ENCODE assay signal across 8 mouse cellular contexts in genomic region chr2:32566536-32567063, GRCm38 (mm10). TPM values are rescaled to one million over a fixed set of nuclear protein-coding genes. Genes with fewer than 3 reads are reported as not detected.
A peak's percentile ranks its signal among the peaks of the same experiment; 100 is the strongest.
DNase-seq lines count a peak whose midpoint lies in the region; ATAC-seq lines count a peak whose summit lies in the region.

No protein-coding gene starts in this region.

- no peak overlapping the region for H3K9ac ChIP-seq in midbrain, embryonic 11.5 days (ENCODE audit: low read length)
- H3K9ac ChIP-seq in midbrain, embryonic 15.5 days = no peak overlapping the region
- H3K9ac ChIP-seq in heart, embryonic 13.5 days = no peak overlapping the region

- 48% methylated on average over 4 of the region's 4 CpGs for WGBS in midbrain, embryonic 11.5 days
- WGBS in midbrain, embryonic 15.5 days = 46% methylated on average over 4 of the region's 4 CpGs
- WGBS in heart, embryonic 13.5 days = 41% methylated on average over 4 of the region's 4 CpGs

- H3K9me3 ChIP-seq in midbrain, embryonic 11.5 days (ENCODE audit: control insufficient read depth, low read length) = no peaks in the 10 kb centered on the region
- H3K9me3 ChIP-seq in midbrain, embryonic 15.5 days = no peaks in the 10 kb centered on the region
- H3K9me3 ChIP-seq in heart, embryonic 13.5 days = no peaks in the 10 kb centered on the region

- DNase-seq in midbrain, embryonic 11.5 days (ENCODE audit: low spot score, missing footprints) = peak; percentile 96
- DNase-seq in T-cell, adult 2 months (ENCODE audit: low spot score) = peak; percentile 65
- peak; percentile 63 to 75 for DNase-seq in cerebellum, postnatal 36 days
- peak; percentile 60 to 71 for DNase-seq in layer of hippocampus, postnatal 14 days (ENCODE audit: low spot score in 2 of 2)
- peak; percentile 51 to 71 for DNase-seq in thymus, postnatal 10 days (ENCODE audit: low spot score in 2 of 2)

- no peaks in the 10 kb centered on the region for H3K27me3 ChIP-seq in midbrain, embryonic 11.5 days (ENCODE audit: control insufficient read depth, insufficient read depth, low read length)
- H3K27me3 ChIP-seq in midbrain, embryonic 15.5 days (replicated peaks) = no peaks in the 10 kb centered on the region
- H3K27me3 ChIP-seq in heart, embryonic 13.5 days (replicated peaks) = no peaks in the 10 kb centered on the region

- H3K4me3 ChIP-seq in midbrain, embryonic 11.5 days (ENCODE audit: low read depth, low read length) = no peak overlapping the region
- H3K4me3 ChIP-seq in midbrain, embryonic 15.5 days = no peak overlapping the region
- H3K4me3 ChIP-seq in heart, embryonic 13.5 days = no peak overlapping the region

- H3K27ac ChIP-seq in midbrain, embryonic 11.5 days (ENCODE audit: low read depth, low read length) = no peak overlapping the region
- no peak overlapping the region for H3K27ac ChIP-seq in midbrain, embryonic 15.5 days
- 0 out of 2 replicates have a peak overlapping the region, but pooled peaks have one; percentile 37 for H3K27ac ChIP-seq in heart, embryonic 13.5 days (replicated peaks)

- no peak for ATAC-seq in midbrain, embryonic 11.5 days (ENCODE audit: low FRiP score)
- no peak for ATAC-seq in midbrain, embryonic 15.5 days (replicated peaks)
- no peak for ATAC-seq in heart, embryonic 13.5 days (ENCODE audit: extremely low read depth, insufficient number of reproducible peaks, low FRiP score, low TSS enrichment)
- ATAC-seq in megakaryocyte-erythroid progenitor cell, adult 5-6 weeks (replicated peaks; ENCODE audit: low FRiP score, low TSS enrichment, poor library complexity, severe bottlenecking) = 0 out of 2 replicates have a peak, but pooled peaks have one; percentile 23

- peaks cover 23% of the 10 kb centered on the region for H3K36me3 ChIP-seq in midbrain, embryonic 11.5 days (ENCODE audit: control insufficient read depth, insufficient read depth, low read length)
- H3K36me3 ChIP-seq in midbrain, embryonic 15.5 days (replicated peaks) = peaks cover 28% of the 10 kb centered on the region
- peaks cover 60% of the 10 kb centered on the region for H3K36me3 ChIP-seq in heart, embryonic 13.5 days

- H3K4me2 ChIP-seq in midbrain, embryonic 11.5 days = no peak overlapping the region
- no peak overlapping the region for H3K4me2 ChIP-seq in midbrain, embryonic 15.5 days
- no peak overlapping the region for H3K4me2 ChIP-seq in heart, embryonic 13.5 days

- peaks cover 4% of the 10 kb centered on the region for H3K4me1 ChIP-seq in midbrain, embryonic 11.5 days (ENCODE audit: control insufficient read depth, insufficient read depth, low read length)
- peaks cover 9% of the 10 kb centered on the region for H3K4me1 ChIP-seq in midbrain, embryonic 15.5 days
- H3K4me1 ChIP-seq in heart, embryonic 13.5 days = peaks cover 9% of the 10 kb centered on the region

RNA-seq across cellular contexts. Expression of gene Dpm2, which starts 4.1 kb away (rescaled TPM):
- polyA plus RNA-seq in midbrain, embryonic 11.5 days (2014; fragmentation: Nextera tagmentation; extraction: Ambion mirVana) = 103 and 110 TPM in 2 replicates
- 145 and 150 TPM in 2 replicates for polyA plus RNA-seq in midbrain, embryonic 15.5 days (2015; fragmentation: Nextera tagmentation; extraction: Ambion mirVana)
- polyA plus RNA-seq in heart, embryonic 13.5 days (2015; fragmentation: Nextera tagmentation; extraction: Ambion mirVana) = 72.9 and 81.4 TPM in 2 replicates
- total RNA-seq in layer of hippocampus, postnatal 14 days (2021) = 10 to 100 TPM; 78.8 to 90.1 TPM
- total RNA-seq in megakaryocyte-erythroid progenitor cell, adult 5-6 weeks (2014; fragmentation: Nextera tagmentation) = 94.2 and 108 TPM in 2 replicates
- total RNA-seq in megakaryocyte-erythroid progenitor cell, adult 5-6 weeks (2017) = 33.0 and 38.5 TPM in 2 replicates

RNA-seq across cellular contexts. Expression of gene Pip5kl1, which starts 8.0 kb away (rescaled TPM):
- 2.0 and 2.1 TPM in 2 replicates for polyA plus RNA-seq in midbrain, embryonic 11.5 days (2014; fragmentation: Nextera tagmentation; extraction: Ambion mirVana)
- polyA plus RNA-seq in midbrain, embryonic 15.5 days (2015; fragmentation: Nextera tagmentation; extraction: Ambion mirVana) = 11.3 and 11.8 TPM in 2 replicates
- 0.36 TPM in 1 of 2 replicates, not detected in the other for polyA plus RNA-seq in heart, embryonic 13.5 days (2015; fragmentation: Nextera tagmentation; extraction: Ambion mirVana)
- 1 to 10 TPM; 4.4 to 7.2 TPM for total RNA-seq in layer of hippocampus, postnatal 14 days (2021)
- total RNA-seq in megakaryocyte-erythroid progenitor cell, adult 5-6 weeks (2014; fragmentation: Nextera tagmentation) = not detected in 2 replicates
- total RNA-seq in megakaryocyte-erythroid progenitor cell, adult 5-6 weeks (2017) = 0.23 TPM in 1 of 2 replicates, not detected in the other

RNA-seq across cellular contexts. Expression of gene 9430097D07Rik, which starts 8.9 kb away (rescaled TPM):
- 0.25 and 0.49 TPM in 2 replicates for polyA plus RNA-seq in midbrain, embryonic 11.5 days (2014; fragmentation: Nextera tagmentation; extraction: Ambion mirVana)
- polyA plus RNA-seq in midbrain, embryonic 15.5 days (2015; fragmentation: Nextera tagmentation; extraction: Ambion mirVana) = 0.60 and 0.86 TPM in 2 replicates
- 0.21 TPM in 1 of 2 replicates, not detected in the other for polyA plus RNA-seq in heart, embryonic 13.5 days (2015; fragmentation: Nextera tagmentation; extraction: Ambion mirVana)
- under 1 TPM; 0.44 to 0.93 TPM for total RNA-seq in layer of hippocampus, postnatal 14 days (2021)
- total RNA-seq in megakaryocyte-erythroid progenitor cell, adult 5-6 weeks (2014; fragmentation: Nextera tagmentation) = not detected in 2 replicates
- total RNA-seq in megakaryocyte-erythroid progenitor cell, adult 5-6 weeks (2017) = 0.75 TPM in 1 of 2 replicates, not detected in the other

RNA-seq across cellular contexts. Expression of gene St6galnac4, which starts 20.3 kb away (rescaled TPM):
- 13.2 and 13.6 TPM in 2 replicates for polyA plus RNA-seq in midbrain, embryonic 11.5 days (2014; fragmentation: Nextera tagmentation; extraction: Ambion mirVana)
- polyA plus RNA-seq in midbrain, embryonic 15.5 days (2015; fragmentation: Nextera tagmentation; extraction: Ambion mirVana) = 33.3 and 36.5 TPM in 2 replicates
- 37.6 and 38.7 TPM in 2 replicates for polyA plus RNA-seq in heart, embryonic 13.5 days (2015; fragmentation: Nextera tagmentation; extraction: Ambion mirVana)
- 10 to 100 TPM; 41.7 to 42.1 TPM for total RNA-seq in layer of hippocampus, postnatal 14 days (2021)
- total RNA-seq in megakaryocyte-erythroid progenitor cell, adult 5-6 weeks (2014; fragmentation: Nextera tagmentation) = 21.5 and 29.8 TPM in 2 replicates
- 22.3 and 22.7 TPM in 2 replicates for total RNA-seq in megakaryocyte-erythroid progenitor cell, adult 5-6 weeks (2017)

RNA-seq across cellular contexts. Expression of gene Fam102a, which starts 31.5 kb away (rescaled TPM):
- polyA plus RNA-seq in midbrain, embryonic 11.5 days (2014; fragmentation: Nextera tagmentation; extraction: Ambion mirVana) = 6.3 and 6.8 TPM in 2 replicates
- polyA plus RNA-seq in midbrain, embryonic 15.5 days (2015; fragmentation: Nextera tagmentation; extraction: Ambion mirVana) = 7.3 TPM in 2 replicates
- 5.4 and 5.7 TPM in 2 replicates for polyA plus RNA-seq in heart, embryonic 13.5 days (2015; fragmentation: Nextera tagmentation; extraction: Ambion mirVana)
- total RNA-seq in layer of hippocampus, postnatal 14 days (2021) = 10 to 100 TPM; 50.2 to 52.9 TPM
- total RNA-seq in megakaryocyte-erythroid progenitor cell, adult 5-6 weeks (2014; fragmentation: Nextera tagmentation) = 1.5 and 2.9 TPM in 2 replicates
- 0.34 and 2.3 TPM in 2 replicates for total RNA-seq in megakaryocyte-erythroid progenitor cell, adult 5-6 weeks (2017)
